Mouse (Mus musculus): ENCODE data around the gene Cdyl.

- TF ChIP-seq GATA1 (IDR thresholded peaks at IDR 0.05; ENCODE audit: low read length) (no peak), TAL1 (IDR thresholded peaks at IDR 0.05; ENCODE audit: low read length) (no peak)
These were observed 219.9 kb downstream of the Cdyl start for GRCm38 (mm10) chr13:35879519-35879918.

All from erythroblast, embryonic 14.5 days (primary cell).